Mouse (Mus musculus): Measurements from ENCODE around the gene Sema6d. TPM values are rescaled to one million over a fixed set of nuclear protein-coding genes. Genes with fewer than 3 reads are reported as not detected.

Sema6d gene
- polyA plus RNA-seq, 1 experiment from 2014 or later, result 14.6 TPM

- H3K27me3 ChIP-seq (replicated peaks; ENCODE audit: control insufficient read depth, insufficient read depth, low read length), result no peaks in the 10 kb centered on the region
- WGBS, result 48% methylated on average over 5 of the region's 5 CpGs
- 0 out of 2 replicates have a peak, but pooled peaks cover 8% of the 10 kb centered on the region for H3K4me1 ChIP-seq (ENCODE audit: control insufficient read depth, insufficient read depth, low read length)
- H3K9ac ChIP-seq (ENCODE audit: low read depth, low read length), result no peak overlapping the region
- no peak overlapping the region for H3K4me2 ChIP-seq (ENCODE audit: low read depth, low read length)
- H3K27ac ChIP-seq (replicated peaks; ENCODE audit: low read depth, low read length), result no peak overlapping the region
- ATAC-seq (ENCODE audit: low read depth), result peak; percentile 79
- H3K4me3 ChIP-seq (ENCODE audit: low read depth, low read length), result no peak overlapping the region
- H3K36me3 ChIP-seq (ENCODE audit: control insufficient read depth, insufficient read depth, low read length), result no peaks in the 10 kb centered on the region
- peak; percentile 83 for DNase-seq (ENCODE audit: low spot score)
- no peaks in the 10 kb centered on the region for H3K9me3 ChIP-seq (ENCODE audit: control insufficient read depth, low read length)
These were observed 340.0 kb downstream of the Sema6d start for GRCm38 (mm10) chr2:124429744-124430143.

- WGBS, result 82% methylated on average over 3 of the region's 3 CpGs
- Histone ChIP-seq H3K4me1 (ENCODE audit: control insufficient read depth, insufficient read depth, low read length) (peaks cover 8% of the 10 kb centered on the region; the same call in 1 of the 2 replicates), H3K4me2 (ENCODE audit: low read depth, low read length) (no peak overlapping the region), H3K27ac (replicated peaks; ENCODE audit: low read depth, low read length) (no peak overlapping the region), H3K36me3 (ENCODE audit: control insufficient read depth, insufficient read depth, low read length) (no peaks in the 10 kb centered on the region), H3K27me3 (replicated peaks; ENCODE audit: control insufficient read depth, insufficient read depth, low read length) (no peaks in the 10 kb centered on the region), H3K9me3 (ENCODE audit: control insufficient read depth, low read length) (no peaks in the 10 kb centered on the region), H3K9ac (ENCODE audit: low read depth, low read length) (no peak overlapping the region), H3K4me3 (ENCODE audit: low read depth, low read length) (no peak overlapping the region)
- ATAC-seq (ENCODE audit: low read depth), result no peak
- DNase-seq (ENCODE audit: low spot score), result no peak
These were observed 340.9 kb downstream of the Sema6d start for GRCm38 (mm10) chr2:124430708-124431107.

DNA sequence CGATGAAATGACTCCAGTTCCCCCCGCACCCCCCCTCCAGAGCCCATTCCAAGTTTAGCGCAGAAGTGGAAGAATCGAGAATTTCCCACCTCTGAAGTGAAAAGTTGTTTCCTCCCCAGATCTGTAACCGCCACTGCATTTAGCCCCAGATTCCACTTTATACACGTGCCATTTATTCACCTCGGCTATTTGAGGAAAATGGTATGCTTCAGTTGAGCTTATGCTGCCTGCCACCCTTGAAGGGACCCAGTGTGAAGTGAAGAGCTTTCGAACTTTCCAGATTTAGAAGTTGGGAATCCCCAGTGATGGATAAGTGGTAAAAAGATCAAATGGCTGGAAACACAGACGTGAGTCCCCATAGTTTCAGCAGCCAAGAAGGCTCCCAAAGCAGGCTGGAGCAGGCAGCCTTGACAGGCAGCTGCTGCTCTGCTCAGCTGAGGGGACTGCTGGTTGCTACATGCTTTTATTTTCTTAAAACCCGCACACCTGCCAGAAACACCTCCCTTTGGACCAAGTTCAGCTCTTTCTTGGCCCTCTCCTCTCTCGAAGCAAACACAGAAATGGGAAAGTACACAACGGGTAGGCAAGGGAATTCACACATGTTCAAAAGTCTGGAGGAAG is 345.7 kb downstream of the Sema6d start:
- Histone ChIP-seq H3K27me3 (replicated peaks; ENCODE audit: control insufficient read depth, insufficient read depth, low read length) (no peaks in the 10 kb centered on the region), H3K4me2 (ENCODE audit: low read depth, low read length) (no peak overlapping the region), H3K9me3 (ENCODE audit: control insufficient read depth, low read length) (no peaks in the 10 kb centered on the region), H3K4me1 (ENCODE audit: control insufficient read depth, insufficient read depth, low read length) (no peaks in the 10 kb centered on the region; the same call in 1 of the 2 replicates), H3K36me3 (ENCODE audit: control insufficient read depth, insufficient read depth, low read length) (no peaks in the 10 kb centered on the region), H3K9ac (ENCODE audit: low read depth, low read length) (no peak overlapping the region), H3K27ac (replicated peaks; ENCODE audit: low read depth, low read length) (no peak overlapping the region), H3K4me3 (ENCODE audit: low read depth, low read length) (no peak overlapping the region)
- DNase-seq (ENCODE audit: low spot score) (peak; percentile 81), ATAC-seq (ENCODE audit: low read depth) (peak; percentile 79)
- 56% methylated on average over 12 of the region's 12 CpGs for WGBS

- H3K27ac ChIP-seq (replicated peaks; ENCODE audit: low read depth, low read length), result no peak overlapping the region
- H3K9ac ChIP-seq (ENCODE audit: low read depth, low read length), result no peak overlapping the region
- no peaks in the 10 kb centered on the region for H3K36me3 ChIP-seq (ENCODE audit: control insufficient read depth, insufficient read depth, low read length)
- ATAC-seq (ENCODE audit: low read depth) (no peak), DNase-seq (ENCODE audit: low spot score) (no peak)
- no peaks in the 10 kb centered on the region; the same call in 1 of the 2 replicates for H3K4me1 ChIP-seq (ENCODE audit: control insufficient read depth, insufficient read depth, low read length)
- WGBS, result 60% methylated on average over 8 of the region's 8 CpGs
- no peak overlapping the region for H3K4me2 ChIP-seq (ENCODE audit: low read depth, low read length)
- H3K9me3 ChIP-seq (ENCODE audit: control insufficient read depth, low read length), result no peaks in the 10 kb centered on the region
- no peaks in the 10 kb centered on the region for H3K27me3 ChIP-seq (replicated peaks; ENCODE audit: control insufficient read depth, insufficient read depth, low read length)
- H3K4me3 ChIP-seq (ENCODE audit: low read depth, low read length), result no peak overlapping the region
These were observed 346.9 kb downstream of the Sema6d start for GRCm38 (mm10) chr2:124436704-124437103.

DNA sequence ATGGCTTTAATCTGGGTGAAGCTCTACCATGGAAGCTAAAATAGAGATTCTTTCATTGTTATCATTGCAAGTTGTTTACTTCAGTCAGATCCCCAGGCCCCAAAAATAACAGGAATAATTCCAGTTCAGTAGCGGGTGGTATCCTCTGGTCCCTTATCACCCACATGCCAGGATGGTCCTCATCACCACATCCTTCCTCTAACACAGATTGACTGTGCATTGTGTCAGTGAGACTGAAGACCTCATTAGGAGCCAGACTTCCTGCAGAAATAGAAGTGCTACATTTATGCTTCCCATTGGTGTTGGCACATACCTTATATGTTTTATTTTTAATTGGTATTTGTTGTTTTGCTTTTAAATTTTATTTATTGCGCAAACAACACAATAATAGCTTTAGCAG is 354.4 kb downstream of the Sema6d start:
- ATAC-seq (ENCODE audit: low read depth), result no peak
- no peak overlapping the region for H3K9ac ChIP-seq (ENCODE audit: low read depth, low read length)
- no peaks in the 10 kb centered on the region for H3K36me3 ChIP-seq (ENCODE audit: control insufficient read depth, insufficient read depth, low read length)
- DNase-seq (ENCODE audit: low spot score), result no peak
- no peak overlapping the region for H3K27ac ChIP-seq (replicated peaks; ENCODE audit: low read depth, low read length)
- no peaks in the 10 kb centered on the region for H3K9me3 ChIP-seq (ENCODE audit: control insufficient read depth, low read length)
- 83% methylated on average over 2 of the region's 2 CpGs for WGBS
- H3K4me2 ChIP-seq (ENCODE audit: low read depth, low read length), result no peak overlapping the region
- no peaks in the 10 kb centered on the region for H3K4me1 ChIP-seq (ENCODE audit: control insufficient read depth, insufficient read depth, low read length)
- H3K27me3 ChIP-seq (replicated peaks; ENCODE audit: control insufficient read depth, insufficient read depth, low read length), result no peaks in the 10 kb centered on the region
- H3K4me3 ChIP-seq (ENCODE audit: low read depth, low read length), result no peak overlapping the region

DNA sequence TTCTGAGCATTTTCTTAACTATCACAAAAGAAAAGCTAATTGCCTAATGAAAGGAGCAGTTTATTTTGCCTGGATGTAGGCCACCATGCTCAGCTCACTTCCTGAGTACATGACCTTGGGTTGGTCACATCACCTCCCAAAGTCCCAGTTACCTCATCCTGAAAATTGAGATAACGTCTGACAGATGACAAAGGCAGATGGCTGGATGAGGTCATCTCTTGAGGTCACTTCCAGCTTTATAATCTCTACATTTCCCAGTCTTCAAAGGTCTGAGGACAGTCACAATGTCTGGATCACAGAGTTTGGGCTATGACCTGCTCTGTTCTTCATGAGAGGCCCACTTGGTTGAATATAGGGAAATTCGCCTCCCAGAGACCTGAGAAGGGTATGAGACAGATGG is 366.1 kb downstream of the Sema6d start:
- Histone ChIP-seq H3K27ac (replicated peaks; ENCODE audit: low read depth, low read length) (no peak overlapping the region), H3K9ac (ENCODE audit: low read depth, low read length) (no peak overlapping the region), H3K4me1 (ENCODE audit: control insufficient read depth, insufficient read depth, low read length) (peaks cover under 1% of the 10 kb centered on the region), H3K4me3 (ENCODE audit: low read depth, low read length) (no peak overlapping the region), H3K36me3 (ENCODE audit: control insufficient read depth, insufficient read depth, low read length) (no peaks in the 10 kb centered on the region), H3K9me3 (ENCODE audit: control insufficient read depth, low read length) (no peaks in the 10 kb centered on the region), H3K4me2 (ENCODE audit: low read depth, low read length) (no peak overlapping the region), H3K27me3 (replicated peaks; ENCODE audit: control insufficient read depth, insufficient read depth, low read length) (no peaks in the 10 kb centered on the region)
- DNase-seq (ENCODE audit: low spot score) (no peak), ATAC-seq (ENCODE audit: low read depth) (no peak)
- 61% methylated on average over 2 of the region's 2 CpGs for WGBS

GRCm38 (mm10) chr2:124456999-124457398 is 367.2 kb downstream of the Sema6d start:
- Histone ChIP-seq H3K27me3 (replicated peaks; ENCODE audit: control insufficient read depth, insufficient read depth, low read length) (no peaks in the 10 kb centered on the region), H3K4me1 (ENCODE audit: control insufficient read depth, insufficient read depth, low read length) (peaks cover 5% of the 10 kb centered on the region), H3K9me3 (ENCODE audit: control insufficient read depth, low read length) (no peaks in the 10 kb centered on the region), H3K27ac (replicated peaks; ENCODE audit: low read depth, low read length) (no peak overlapping the region), H3K4me3 (ENCODE audit: low read depth, low read length) (no peak overlapping the region), H3K36me3 (ENCODE audit: control insufficient read depth, insufficient read depth, low read length) (no peaks in the 10 kb centered on the region), H3K4me2 (ENCODE audit: low read depth, low read length) (no peak overlapping the region), H3K9ac (ENCODE audit: low read depth, low read length) (no peak overlapping the region)
- ATAC-seq (ENCODE audit: low read depth) (no peak), DNase-seq (ENCODE audit: low spot score) (no peak)
- 92% methylated on average over 4 of the region's 4 CpGs for WGBS

GRCm38 (mm10) chr2:124458028-124458427 is 368.3 kb downstream of the Sema6d start:
- H3K27me3 ChIP-seq (replicated peaks; ENCODE audit: control insufficient read depth, insufficient read depth, low read length), result no peaks in the 10 kb centered on the region
- DNase-seq (ENCODE audit: low spot score) (no peak), ATAC-seq (ENCODE audit: low read depth) (no peak)
- H3K27ac ChIP-seq (replicated peaks; ENCODE audit: low read depth, low read length), result no peak overlapping the region
- no peaks in the 10 kb centered on the region for H3K9me3 ChIP-seq (ENCODE audit: control insufficient read depth, low read length)
- H3K36me3 ChIP-seq (ENCODE audit: control insufficient read depth, insufficient read depth, low read length), result no peaks in the 10 kb centered on the region
- 76% methylated on average over 2 of the region's 2 CpGs for WGBS
- H3K4me3 ChIP-seq (ENCODE audit: low read depth, low read length), result no peak overlapping the region
- H3K4me2 ChIP-seq (ENCODE audit: low read depth, low read length), result no peak overlapping the region
- no peak overlapping the region for H3K9ac ChIP-seq (ENCODE audit: low read depth, low read length)
- peaks cover 5% of the 10 kb centered on the region for H3K4me1 ChIP-seq (ENCODE audit: control insufficient read depth, insufficient read depth, low read length)

DNA sequence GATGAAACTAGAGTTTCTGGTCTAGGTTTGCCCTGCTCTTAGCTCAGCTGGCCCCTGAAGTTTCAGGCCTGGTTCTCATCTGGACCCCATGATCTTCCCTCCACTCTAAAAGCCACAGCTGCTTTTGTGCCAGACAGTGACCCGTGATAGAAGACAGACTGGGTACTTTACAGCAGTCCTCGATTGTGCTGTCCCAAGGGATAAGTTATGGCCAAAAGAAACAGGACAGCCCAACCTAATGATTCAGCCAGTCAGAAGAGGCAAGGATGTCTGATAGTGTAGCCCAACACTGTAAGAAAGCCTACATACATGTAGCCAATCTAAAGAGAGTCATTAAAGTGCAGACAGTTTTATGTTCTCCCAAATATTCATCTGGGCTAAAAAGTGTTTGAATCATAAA is 371.2 kb downstream of the Sema6d start:
- Histone ChIP-seq H3K9me3 (ENCODE audit: control insufficient read depth, low read length) (no peaks in the 10 kb centered on the region), H3K4me1 (ENCODE audit: control insufficient read depth, insufficient read depth, low read length) (peaks cover 5% of the 10 kb centered on the region), H3K27me3 (replicated peaks; ENCODE audit: control insufficient read depth, insufficient read depth, low read length) (no peaks in the 10 kb centered on the region), H3K27ac (replicated peaks; ENCODE audit: low read depth, low read length) (peak overlapping the region; percentile 34), H3K9ac (ENCODE audit: low read depth, low read length) (no peak overlapping the region), H3K36me3 (ENCODE audit: control insufficient read depth, insufficient read depth, low read length) (no peaks in the 10 kb centered on the region), H3K4me2 (ENCODE audit: low read depth, low read length) (no peak overlapping the region), H3K4me3 (ENCODE audit: low read depth, low read length) (no peak overlapping the region)
- 25% methylated on average over 2 of the region's 2 CpGs for WGBS
- DNase-seq (ENCODE audit: low spot score) (no peak), ATAC-seq (ENCODE audit: low read depth) (no peak)
